Mouse (Mus musculus): ENCODE measurements around the gene Ran. TPM values are rescaled to one million over a fixed set of nuclear protein-coding genes. Genes with fewer than 3 reads are reported as not detected.

Ran gene
- polyA plus RNA-seq, 1 experiment from 2014 or later, result 909 TPM

- Histone ChIP-seq H3K36me3 (replicated peaks; ENCODE audit: control insufficient read depth, insufficient read depth, low read depth, low read length) (no peaks in the 10 kb centered on the region), H3K9ac (replicated peaks; ENCODE audit: low read length) (no peak overlapping the region), H3K27me3 (ENCODE audit: control insufficient read depth, insufficient read depth, low read length) (no peaks in the 10 kb centered on the region), H3K4me2 (ENCODE audit: low read depth, low read length) (no peak overlapping the region), H3K9me3 (replicated peaks; ENCODE audit: control insufficient read depth, low read length) (no peaks in the 10 kb centered on the region), H3K4me1 (ENCODE audit: control insufficient read depth, insufficient read depth, low read length) (no peaks in the 10 kb centered on the region; the same call in 1 of the 2 replicates), H3K27ac (replicated peaks; ENCODE audit: low read depth, low read length) (no peak overlapping the region), H3K4me3 (ENCODE audit: low read depth, low read length) (no peak overlapping the region)
- WGBS, result 86% methylated on average over 3 of the region's 3 CpGs
- ATAC-seq (replicated peaks; ENCODE audit: insufficient number of reproducible peaks, low FRiP score, low TSS enrichment, low read depth), result no peak
- DNase-seq (ENCODE audit: low spot score), result no peak
Observed at GRCm38 (mm10) chr5:129059116-129059515, 39.2 kb downstream of the Ran start.

- H3K27ac ChIP-seq (replicated peaks; ENCODE audit: low read depth, low read length), result no peak overlapping the region
- no peaks in the 10 kb centered on the region for H3K36me3 ChIP-seq (replicated peaks; ENCODE audit: control insufficient read depth, insufficient read depth, low read depth, low read length)
- ATAC-seq (replicated peaks; ENCODE audit: insufficient number of reproducible peaks, low FRiP score, low TSS enrichment, low read depth) (no peak), DNase-seq (ENCODE audit: low spot score) (peak; percentile 76)
- 22% methylated on average over 13 of the region's 13 CpGs for WGBS
- H3K9ac ChIP-seq (replicated peaks; ENCODE audit: low read length), result no peak overlapping the region
- no peaks in the 10 kb centered on the region for H3K9me3 ChIP-seq (replicated peaks; ENCODE audit: control insufficient read depth, low read length)
- no peaks in the 10 kb centered on the region for H3K27me3 ChIP-seq (ENCODE audit: control insufficient read depth, insufficient read depth, low read length)
- H3K4me3 ChIP-seq (ENCODE audit: low read depth, low read length), result no peak overlapping the region
- H3K4me2 ChIP-seq (ENCODE audit: low read depth, low read length), result no peak overlapping the region
- no peaks in the 10 kb centered on the region; the same call in 1 of the 2 replicates for H3K4me1 ChIP-seq (ENCODE audit: control insufficient read depth, insufficient read depth, low read length)
Observed at GRCm38 (mm10) chr5:129061579-129061978, 41.7 kb downstream of the Ran start.

DNA sequence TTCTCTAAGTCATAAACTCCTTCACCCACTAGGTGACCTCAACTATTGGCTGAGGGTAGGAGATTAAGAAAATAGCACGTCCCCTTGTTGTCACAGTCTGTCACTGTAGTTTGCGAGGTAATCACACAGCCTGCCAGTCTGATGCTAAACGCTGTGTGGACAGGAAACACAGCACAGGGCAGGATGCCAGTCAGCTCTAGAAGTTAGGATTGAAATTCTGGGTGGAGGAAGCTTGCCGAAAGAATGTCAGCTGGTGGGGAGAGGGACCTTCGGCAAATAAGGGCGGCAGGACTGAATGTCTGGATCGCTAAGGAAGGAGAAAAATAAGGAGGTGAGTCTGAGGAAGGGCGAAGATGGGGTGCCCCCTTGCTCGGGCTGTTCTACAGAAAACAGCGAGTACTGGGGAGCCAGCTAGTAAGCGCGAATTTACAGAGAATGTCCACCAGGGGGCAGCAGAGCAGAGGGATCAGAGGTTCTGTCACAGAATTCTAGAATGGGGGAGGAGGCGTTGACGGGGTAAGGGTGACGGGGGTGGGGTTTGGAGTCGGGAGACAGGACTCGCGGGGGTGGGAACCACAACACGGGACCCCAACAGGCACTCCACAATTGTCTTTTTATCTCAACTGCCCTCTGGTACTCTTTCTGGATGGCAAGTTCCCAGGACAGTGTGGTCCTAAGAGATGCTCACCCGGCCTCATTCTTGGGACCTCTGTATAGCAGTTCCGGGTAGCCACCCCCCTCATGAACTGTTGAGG, 43.3 kb downstream of the Ran start:
- DNase-seq (ENCODE audit: low spot score), result peak; percentile 90
- Histone ChIP-seq H3K4me3 (ENCODE audit: low read depth, low read length) (no peak overlapping the region), H3K36me3 (replicated peaks; ENCODE audit: control insufficient read depth, insufficient read depth, low read depth, low read length) (no peaks in the 10 kb centered on the region), H3K4me1 (ENCODE audit: control insufficient read depth, insufficient read depth, low read length) (no peaks in the 10 kb centered on the region; the same call in 1 of the 2 replicates), H3K27ac (replicated peaks; ENCODE audit: low read depth, low read length) (no peak overlapping the region), H3K9me3 (replicated peaks; ENCODE audit: control insufficient read depth, low read length) (no peaks in the 10 kb centered on the region), H3K27me3 (ENCODE audit: control insufficient read depth, insufficient read depth, low read length) (no peaks in the 10 kb centered on the region), H3K9ac (replicated peaks; ENCODE audit: low read length) (no peak overlapping the region), H3K4me2 (ENCODE audit: low read depth, low read length) (peak overlapping the region; percentile 11; the same call in 1 of the 2 replicates)
- 14% methylated on average over 21 of the region's 21 CpGs for WGBS
- no peak; the same call in 1 of the 2 replicates for ATAC-seq (replicated peaks; ENCODE audit: insufficient number of reproducible peaks, low FRiP score, low TSS enrichment, low read depth)

DNA sequence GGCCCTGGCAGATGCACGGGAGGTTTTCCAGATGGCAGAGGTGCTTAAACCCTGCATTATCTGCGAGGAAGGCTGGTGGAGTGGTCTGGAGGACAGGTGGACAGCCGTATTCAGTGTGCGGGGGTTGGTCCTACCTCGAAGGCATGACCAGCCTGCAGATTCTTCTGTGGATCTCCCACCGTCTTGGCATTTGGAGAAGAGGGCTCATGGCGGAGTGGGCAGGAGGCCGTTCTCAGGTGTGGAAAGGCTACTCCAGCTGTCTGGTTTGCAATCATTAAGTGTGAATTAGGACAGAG, 43.9 kb downstream of the Ran start:
- peak overlapping the region; percentile 11; the same call in 1 of the 2 replicates for H3K4me2 ChIP-seq (ENCODE audit: low read depth, low read length)
- H3K36me3 ChIP-seq (replicated peaks; ENCODE audit: control insufficient read depth, insufficient read depth, low read depth, low read length), result no peaks in the 10 kb centered on the region
- ATAC-seq (replicated peaks; ENCODE audit: insufficient number of reproducible peaks, low FRiP score, low TSS enrichment, low read depth) (no peak), DNase-seq (ENCODE audit: low spot score) (no peak)
- no peak overlapping the region for H3K9ac ChIP-seq (replicated peaks; ENCODE audit: low read length)
- H3K9me3 ChIP-seq (replicated peaks; ENCODE audit: control insufficient read depth, low read length), result no peaks in the 10 kb centered on the region
- WGBS, result 47% methylated on average over 8 of the region's 8 CpGs
- H3K4me1 ChIP-seq (ENCODE audit: control insufficient read depth, insufficient read depth, low read length), result no peaks in the 10 kb centered on the region; the same call in 1 of the 2 replicates
- H3K27me3 ChIP-seq (ENCODE audit: control insufficient read depth, insufficient read depth, low read length), result no peaks in the 10 kb centered on the region
- H3K27ac ChIP-seq (replicated peaks; ENCODE audit: low read depth, low read length), result no peak overlapping the region
- H3K4me3 ChIP-seq (ENCODE audit: low read depth, low read length), result no peak overlapping the region

GRCm38 (mm10) chr5:129064186-129064585, 44.3 kb downstream of the Ran start:
- no peaks in the 10 kb centered on the region; the same call in 1 of the 2 replicates for H3K4me1 ChIP-seq (ENCODE audit: control insufficient read depth, insufficient read depth, low read length)
- H3K9me3 ChIP-seq (replicated peaks; ENCODE audit: control insufficient read depth, low read length), result no peaks in the 10 kb centered on the region
- H3K27ac ChIP-seq (replicated peaks; ENCODE audit: low read depth, low read length), result no peak overlapping the region
- H3K4me3 ChIP-seq (ENCODE audit: low read depth, low read length), result no peak overlapping the region
- DNase-seq (ENCODE audit: low spot score), result no peak
- H3K9ac ChIP-seq (replicated peaks; ENCODE audit: low read length), result no peak overlapping the region
- H3K36me3 ChIP-seq (replicated peaks; ENCODE audit: control insufficient read depth, insufficient read depth, low read depth, low read length), result no peaks in the 10 kb centered on the region
- no peaks in the 10 kb centered on the region for H3K27me3 ChIP-seq (ENCODE audit: control insufficient read depth, insufficient read depth, low read length)
- 76% methylated on average over 11 of the region's 11 CpGs for WGBS
- no peak for ATAC-seq (replicated peaks; ENCODE audit: insufficient number of reproducible peaks, low FRiP score, low TSS enrichment, low read depth)
- H3K4me2 ChIP-seq (ENCODE audit: low read depth, low read length), result no peak overlapping the region

DNA sequence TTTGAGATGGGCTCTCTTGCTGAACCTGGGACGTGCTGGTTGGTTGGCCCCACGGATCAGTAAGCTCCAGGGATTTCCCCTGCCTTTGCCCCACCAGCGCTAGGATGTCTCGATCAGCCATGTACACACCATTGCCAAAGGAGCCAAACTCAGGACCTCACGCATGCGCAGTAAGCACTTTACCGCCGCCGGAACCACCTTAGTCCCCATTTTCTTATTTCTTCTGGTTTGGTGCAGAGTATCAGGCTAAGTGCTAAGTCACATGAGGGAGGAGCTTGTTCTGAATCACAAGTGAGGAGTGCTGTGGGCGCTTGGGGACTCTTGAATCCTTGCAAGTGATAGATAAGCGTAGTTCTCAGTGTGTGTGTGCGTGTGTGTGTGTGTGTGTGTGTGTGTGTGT, 45.4 kb downstream of the Ran start:
- Histone ChIP-seq H3K4me3 (ENCODE audit: low read depth, low read length) (no peak overlapping the region), H3K4me2 (ENCODE audit: low read depth, low read length) (no peak overlapping the region), H3K9me3 (replicated peaks; ENCODE audit: control insufficient read depth, low read length) (no peaks in the 10 kb centered on the region), H3K9ac (replicated peaks; ENCODE audit: low read length) (no peak overlapping the region), H3K27me3 (ENCODE audit: control insufficient read depth, insufficient read depth, low read length) (no peaks in the 10 kb centered on the region), H3K27ac (replicated peaks; ENCODE audit: low read depth, low read length) (no peak overlapping the region), H3K36me3 (replicated peaks; ENCODE audit: control insufficient read depth, insufficient read depth, low read depth, low read length) (no peaks in the 10 kb centered on the region), H3K4me1 (ENCODE audit: control insufficient read depth, insufficient read depth, low read length) (no peaks in the 10 kb centered on the region; the same call in 1 of the 2 replicates)
- WGBS, result 81% methylated on average over 12 of the region's 12 CpGs
- ATAC-seq (replicated peaks; ENCODE audit: insufficient number of reproducible peaks, low FRiP score, low TSS enrichment, low read depth) (no peak), DNase-seq (ENCODE audit: low spot score) (no peak)

GRCm38 (mm10) chr5:129065946-129066345, 46.1 kb downstream of the Ran start:
- Histone ChIP-seq H3K4me2 (ENCODE audit: low read depth, low read length) (no peak overlapping the region), H3K4me1 (ENCODE audit: control insufficient read depth, insufficient read depth, low read length) (no peaks in the 10 kb centered on the region; the same call in 1 of the 2 replicates), H3K27ac (replicated peaks; ENCODE audit: low read depth, low read length) (no peak overlapping the region), H3K4me3 (ENCODE audit: low read depth, low read length) (no peak overlapping the region), H3K9me3 (replicated peaks; ENCODE audit: control insufficient read depth, low read length) (no peaks in the 10 kb centered on the region), H3K27me3 (ENCODE audit: control insufficient read depth, insufficient read depth, low read length) (no peaks in the 10 kb centered on the region), H3K9ac (replicated peaks; ENCODE audit: low read length) (no peak overlapping the region), H3K36me3 (replicated peaks; ENCODE audit: control insufficient read depth, insufficient read depth, low read depth, low read length) (no peaks in the 10 kb centered on the region)
- WGBS, result 80% methylated on average over 9 of the region's 9 CpGs
- ATAC-seq (replicated peaks; ENCODE audit: insufficient number of reproducible peaks, low FRiP score, low TSS enrichment, low read depth) (no peak), DNase-seq (ENCODE audit: low spot score) (no peak)

- Histone ChIP-seq H3K27me3 (ENCODE audit: control insufficient read depth, insufficient read depth, low read length) (no peaks in the 10 kb centered on the region), H3K9me3 (replicated peaks; ENCODE audit: control insufficient read depth, low read length) (no peaks in the 10 kb centered on the region), H3K27ac (replicated peaks; ENCODE audit: low read depth, low read length) (no peak overlapping the region), H3K36me3 (replicated peaks; ENCODE audit: control insufficient read depth, insufficient read depth, low read depth, low read length) (no peaks in the 10 kb centered on the region), H3K4me2 (ENCODE audit: low read depth, low read length) (no peak overlapping the region), H3K4me1 (ENCODE audit: control insufficient read depth, insufficient read depth, low read length) (no peaks in the 10 kb centered on the region; the same call in 1 of the 2 replicates), H3K9ac (replicated peaks; ENCODE audit: low read length) (no peak overlapping the region), H3K4me3 (ENCODE audit: low read depth, low read length) (no peak overlapping the region)
- 89% methylated on average over 8 of the region's 8 CpGs for WGBS
- DNase-seq (ENCODE audit: low spot score), result no peak
- no peak for ATAC-seq (replicated peaks; ENCODE audit: insufficient number of reproducible peaks, low FRiP score, low TSS enrichment, low read depth)
Observed at GRCm38 (mm10) chr5:129066541-129067230, 46.8 kb downstream of the Ran start.

Data from embryonic facial prominence, embryonic 11.5 days (tissue).